Mouse (Mus musculus) embryo, embryonic 9.5 days (tissue): ENCODE measurements at regions not wholly inside any gene's neighbourhood (a gene's known extent, or its start where the extent isn't known, plus 50 kb on each side); places are given as distances from the start of the nearest gene placed in this dataset.

Experiments
- DNase-seq: peaks from one replicate; pipeline ENCODE4 v3.0.0-alpha.2; 2017; ENCODE audit errors: extremely low spot score

DNA sequence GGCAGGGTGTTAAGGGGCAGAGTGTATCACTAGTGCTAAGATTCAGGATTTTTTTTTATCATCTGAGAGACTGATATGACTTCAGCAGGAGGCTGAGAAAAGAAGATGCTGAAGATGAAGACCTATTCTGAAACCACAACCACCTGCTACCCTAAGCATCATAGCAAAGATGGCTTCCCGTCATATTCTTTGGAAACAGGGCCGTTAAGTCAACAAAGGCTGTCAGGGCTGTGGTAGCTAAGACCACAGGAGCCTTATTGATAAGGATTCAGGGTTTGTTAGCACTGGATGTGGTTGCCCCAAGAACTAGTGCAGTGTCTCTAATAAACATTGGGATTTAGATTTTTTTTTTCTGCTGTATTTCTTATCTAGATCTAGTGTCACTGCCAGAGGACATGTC lies 56.7 kb upstream of the Rasgrp1 start:
- no peak for DNase-seq

DNA sequence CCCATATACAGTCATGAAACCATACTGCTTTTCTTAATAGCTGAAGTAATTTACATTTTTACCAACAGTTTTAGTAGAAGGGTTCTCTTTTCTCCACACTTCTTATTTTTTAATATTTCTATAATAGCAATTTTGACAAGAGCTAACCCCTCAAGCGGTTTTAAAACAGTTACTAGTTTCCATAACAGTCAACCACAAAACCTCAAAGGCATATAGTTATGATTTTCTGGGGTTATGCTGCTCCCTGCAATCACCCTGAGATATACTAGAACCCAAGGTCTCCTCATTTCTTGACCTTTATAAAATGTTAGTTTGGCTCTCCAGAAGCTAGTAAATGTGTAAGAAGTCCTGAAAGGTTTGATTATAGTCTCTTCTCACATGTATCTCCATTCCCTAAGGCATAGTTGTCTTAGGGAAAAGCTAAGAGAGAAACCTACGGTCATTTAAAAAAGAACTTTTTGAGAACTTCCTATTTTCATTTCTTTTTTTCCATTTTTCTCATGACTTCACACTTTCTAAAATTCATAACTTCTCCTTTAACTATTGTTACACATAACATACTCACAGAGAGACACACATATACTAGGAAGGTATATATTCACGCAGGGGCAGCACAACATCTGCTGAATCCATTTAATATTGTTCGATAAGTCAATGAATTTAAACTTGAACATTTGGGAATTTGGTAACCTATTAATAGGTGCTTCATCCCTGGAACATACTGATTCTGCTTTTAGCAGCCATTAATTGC lies 60.8 kb upstream of the Rasgrp1 start:
- DNase-seq, result no peak

DNA sequence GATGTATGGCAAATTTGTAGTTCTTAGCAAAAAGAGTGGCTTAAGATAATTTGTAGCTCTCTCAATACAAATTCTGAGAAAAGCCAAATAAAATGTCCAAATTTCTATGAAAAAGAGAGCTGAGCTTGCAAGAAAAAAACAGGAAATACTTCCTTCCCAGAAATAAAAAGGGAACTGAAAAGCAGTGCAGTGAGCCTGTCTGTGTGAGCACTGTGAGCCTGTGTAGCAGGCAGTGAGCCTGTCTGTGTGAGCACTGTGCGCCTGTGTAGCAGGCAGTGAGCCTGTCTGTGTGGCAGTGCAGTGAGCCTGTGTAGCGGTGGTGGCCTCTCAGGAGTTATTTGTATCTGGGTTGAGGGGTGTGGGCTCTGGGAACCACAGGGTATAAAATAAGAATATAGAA lies 62.7 kb upstream of the Rasgrp1 start:
- DNase-seq, result no peak

DNA sequence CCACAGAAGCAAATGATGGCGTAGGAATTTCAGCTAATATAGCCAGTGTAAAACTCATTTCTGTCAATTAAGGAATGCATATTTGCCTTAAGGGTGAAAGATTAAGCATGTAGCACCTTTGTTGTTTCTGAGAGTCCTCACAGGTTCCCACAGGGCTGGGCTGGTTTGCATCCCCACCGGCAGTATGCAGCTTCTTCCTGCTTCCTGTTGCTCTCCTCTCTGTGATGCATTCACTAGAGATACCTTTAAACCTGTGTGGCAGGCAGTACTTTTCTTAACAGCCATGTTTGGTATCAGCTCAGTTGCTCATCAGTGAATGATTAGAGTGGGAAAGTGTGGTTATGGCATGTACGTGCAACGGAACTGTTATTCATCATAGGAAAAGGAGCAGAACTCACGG lies 65.4 kb upstream of the Rasgrp1 start:
- no peak for DNase-seq

DNA sequence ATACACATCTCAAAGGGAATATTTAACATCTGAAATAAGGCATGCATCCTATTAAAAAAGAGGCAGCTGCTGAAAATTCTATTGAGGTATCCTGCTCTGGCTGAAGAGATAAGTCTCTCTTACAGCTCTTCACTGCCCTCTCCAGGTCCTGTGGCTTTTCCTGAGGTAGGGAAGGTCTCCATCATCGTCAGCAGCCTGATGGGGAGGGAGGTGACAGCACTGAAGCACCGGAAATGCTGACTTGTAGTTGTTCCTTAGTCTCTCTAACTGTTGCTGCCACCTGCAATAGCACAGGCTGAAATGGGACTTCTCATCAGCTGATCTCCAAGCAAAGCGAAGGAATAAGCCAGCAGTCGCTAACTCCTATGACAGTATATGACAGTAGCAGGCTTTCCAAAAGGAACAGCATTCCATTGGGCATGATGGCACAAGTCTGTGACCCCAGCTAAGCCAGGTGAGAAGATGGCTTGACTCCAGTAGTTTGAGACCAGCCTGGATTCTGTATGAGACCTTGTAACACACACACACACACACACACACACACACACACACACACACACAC lies 69.3 kb upstream of the Rasgrp1 start:
- DNase-seq, result no peak

DNA sequence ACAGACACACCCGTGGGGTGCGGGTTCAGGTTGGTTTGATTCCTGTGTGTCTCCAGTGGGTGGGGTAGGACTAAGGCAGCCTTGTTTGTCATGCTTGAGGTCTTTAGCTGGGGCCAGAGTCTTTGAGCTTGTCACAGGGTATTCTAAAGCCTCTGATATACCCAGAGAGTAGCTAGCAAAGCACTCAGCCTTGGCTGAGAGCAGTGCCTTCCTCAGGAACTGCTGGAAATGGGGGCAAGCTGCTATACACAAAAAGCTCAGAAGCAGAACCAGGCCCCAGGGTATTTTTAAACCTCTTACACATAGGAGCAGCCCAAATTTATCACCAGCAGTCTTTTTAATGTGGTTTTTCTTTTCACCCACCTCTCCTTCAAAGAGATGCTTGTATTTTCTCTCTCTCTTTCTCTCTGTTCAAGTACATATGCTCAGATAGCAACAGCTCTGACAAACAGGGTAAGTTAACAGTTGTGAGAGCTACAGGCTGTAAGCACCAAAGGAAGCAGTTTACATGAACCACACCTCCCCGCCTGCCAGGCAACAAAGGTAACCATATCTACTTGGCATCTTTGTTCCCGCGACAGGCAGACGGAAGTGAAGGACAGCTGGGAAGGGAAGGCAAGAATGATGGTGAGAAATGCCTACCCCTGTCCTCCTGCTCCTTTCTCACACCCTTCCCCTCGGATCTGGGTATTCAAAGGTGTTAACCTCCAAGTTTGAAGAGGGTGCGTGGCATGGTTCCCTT lies 74.6 kb upstream of the Rasgrp1 start:
- DNase-seq, result no peak

DNA sequence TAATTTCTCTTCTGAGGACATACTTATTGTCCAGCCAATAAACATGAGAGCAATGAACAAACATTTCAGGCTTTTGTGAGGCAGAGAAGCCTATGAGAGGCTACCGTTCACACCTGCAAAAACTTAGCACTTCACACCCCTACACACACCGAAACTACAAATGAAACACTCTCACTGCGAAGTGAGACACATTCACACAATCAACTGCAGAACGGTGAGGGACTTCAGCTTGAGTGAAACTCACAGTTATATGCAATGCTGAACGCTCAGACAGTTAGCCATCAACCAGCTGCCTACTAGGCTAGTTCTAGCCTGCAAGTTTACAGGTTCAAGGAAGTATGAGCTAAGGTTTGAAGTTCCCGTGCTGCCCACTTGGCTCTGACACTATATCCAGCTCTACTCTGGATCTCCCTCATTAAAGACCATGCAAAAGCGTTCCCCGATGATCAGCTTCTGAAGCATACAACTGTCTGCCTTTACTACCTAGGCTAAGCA lies 75.4 kb upstream of the Rasgrp1 start:
- DNase-seq, result no peak

DNA sequence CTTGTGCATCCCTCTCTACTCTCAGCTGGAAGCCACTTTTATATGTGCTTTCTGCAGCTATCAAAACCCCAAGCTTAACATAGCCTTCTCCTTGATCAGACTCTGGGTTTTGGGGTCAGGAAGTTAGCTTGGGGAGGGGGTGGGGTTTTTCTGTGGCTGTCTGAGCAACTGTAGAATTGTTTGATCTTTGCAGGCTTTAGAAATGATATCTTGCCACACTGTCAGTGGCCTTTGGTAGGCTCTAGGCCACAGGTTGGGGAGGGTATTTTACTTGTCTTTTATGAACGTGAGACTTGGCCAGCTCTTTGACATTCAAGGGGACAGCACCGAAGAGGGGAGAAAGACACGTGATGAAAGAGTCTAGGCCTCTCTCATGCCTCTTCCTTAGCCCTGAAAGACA lies 75.9 kb upstream of the Rasgrp1 start:
- DNase-seq, result no peak

DNA sequence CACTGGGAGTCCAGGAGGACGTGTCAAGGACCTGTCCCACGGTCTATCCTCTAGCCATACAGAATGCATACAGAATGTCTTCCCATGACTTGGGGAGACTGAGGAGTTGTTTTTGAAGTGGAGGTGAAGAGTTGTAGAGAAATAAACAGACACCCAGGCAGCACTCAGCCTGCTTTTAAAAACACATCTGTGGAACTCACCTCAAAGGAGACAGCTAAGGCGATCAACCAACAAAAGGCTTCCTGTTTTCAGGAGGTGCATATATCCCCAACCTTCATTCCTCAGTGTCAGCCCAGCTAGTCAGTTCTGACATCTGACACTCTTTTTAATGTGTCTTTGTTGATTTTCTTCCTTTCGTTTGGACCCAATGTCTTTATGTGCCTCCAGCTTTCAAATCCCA lies 78.6 kb upstream of the Rasgrp1 start:
- no peak for DNase-seq

DNA sequence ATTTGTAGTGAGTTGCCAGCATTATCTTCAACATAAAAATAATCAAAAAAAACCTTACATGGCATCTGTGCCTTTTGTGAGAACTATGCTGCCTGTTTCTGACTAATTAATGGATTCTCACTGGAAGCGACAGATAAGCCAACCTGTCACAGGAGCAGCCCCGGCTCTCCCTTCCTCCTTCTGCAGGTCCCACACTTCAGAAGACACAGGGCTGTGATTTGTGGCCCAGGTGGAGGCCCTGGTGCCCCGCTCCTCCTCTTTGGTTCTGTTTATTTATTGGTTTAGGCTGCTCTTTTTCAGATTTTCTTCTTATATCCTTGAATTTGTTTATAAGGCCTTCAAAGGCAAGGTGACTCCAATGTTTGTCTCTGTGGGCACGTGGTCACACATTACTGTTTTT lies 80.0 kb upstream of the Rasgrp1 start:
- no peak for DNase-seq

DNA sequence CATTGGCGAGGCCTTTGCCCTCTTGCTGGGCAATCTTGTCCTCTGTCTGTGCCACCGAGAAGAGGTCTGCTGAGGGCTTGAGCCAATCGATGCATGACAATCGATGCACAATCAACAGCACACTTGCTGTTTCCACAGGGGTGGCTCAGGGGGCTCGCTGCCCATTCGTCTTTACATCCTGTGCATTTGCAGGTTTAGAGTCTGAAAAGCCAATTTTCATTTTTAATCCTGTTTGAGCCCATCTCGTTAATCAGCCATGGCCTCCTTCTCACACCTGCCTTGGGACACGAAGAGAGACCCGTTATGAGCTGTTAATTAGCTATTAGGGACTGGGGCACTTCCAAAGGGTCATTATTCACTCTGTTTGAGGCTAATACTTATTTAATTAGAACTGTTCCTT lies 86.4 kb upstream of the Rasgrp1 start:
- DNase-seq, result no peak

DNA sequence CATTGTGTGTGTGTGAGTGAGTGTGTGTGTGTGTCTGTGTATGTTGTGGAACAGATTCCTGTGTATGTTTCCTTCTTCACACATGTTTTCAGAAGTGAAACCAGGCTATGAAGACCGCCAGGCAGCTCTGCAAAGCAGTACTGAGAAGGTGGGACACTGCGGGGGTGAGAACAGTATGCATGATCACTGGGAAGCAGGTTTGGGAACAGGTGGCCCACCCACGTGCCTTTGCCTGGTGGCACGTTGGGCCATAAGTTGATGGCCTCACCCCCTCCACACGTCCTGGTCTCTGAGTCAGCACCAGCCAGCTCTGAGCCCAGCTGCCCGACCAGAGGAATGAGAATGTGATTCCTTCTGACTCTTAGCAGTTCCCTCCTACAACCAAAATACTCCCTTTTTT lies 89.2 kb upstream of the Rasgrp1 start:
- no peak for DNase-seq

DNA sequence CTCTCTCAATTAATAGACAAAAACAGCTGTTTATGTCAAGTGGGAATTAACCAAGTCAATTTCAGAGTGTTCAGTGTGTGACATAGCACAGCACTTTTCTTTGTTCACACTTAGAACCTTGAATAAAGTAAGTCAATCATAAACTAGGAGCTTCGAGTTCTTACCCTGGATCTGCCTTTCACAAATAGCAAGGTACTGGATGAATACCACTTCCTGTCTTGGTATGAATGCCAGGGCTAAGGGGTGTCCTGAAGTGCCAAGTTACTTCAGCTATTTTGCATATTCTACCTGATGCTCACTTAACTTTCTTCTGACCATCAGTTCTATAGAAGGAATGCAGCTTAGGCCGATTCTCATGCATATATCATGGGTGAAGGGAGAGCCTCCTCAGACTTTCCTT lies 90.1 kb upstream of the Rasgrp1 start:
- DNase-seq, result no peak

DNA sequence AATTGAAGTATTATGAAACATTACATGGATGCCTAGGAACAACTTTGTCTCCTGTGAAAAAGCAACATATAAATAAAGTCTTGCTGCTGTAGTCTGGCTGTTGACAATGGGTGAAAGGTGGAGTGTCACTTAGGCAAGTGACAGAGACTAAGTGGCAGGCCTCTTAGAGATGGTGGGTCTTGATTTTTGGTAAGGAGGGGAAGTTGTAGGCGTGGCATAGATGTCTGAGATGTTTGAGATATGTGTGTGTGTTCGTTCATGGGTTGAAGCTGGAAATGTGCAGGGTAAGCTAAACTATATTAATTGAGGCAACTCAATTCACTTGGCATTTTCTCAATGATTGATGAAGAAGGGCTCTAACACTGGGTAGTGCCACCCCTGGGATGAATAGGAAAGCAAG lies 90.7 kb upstream of the Rasgrp1 start:
- no peak for DNase-seq

DNA sequence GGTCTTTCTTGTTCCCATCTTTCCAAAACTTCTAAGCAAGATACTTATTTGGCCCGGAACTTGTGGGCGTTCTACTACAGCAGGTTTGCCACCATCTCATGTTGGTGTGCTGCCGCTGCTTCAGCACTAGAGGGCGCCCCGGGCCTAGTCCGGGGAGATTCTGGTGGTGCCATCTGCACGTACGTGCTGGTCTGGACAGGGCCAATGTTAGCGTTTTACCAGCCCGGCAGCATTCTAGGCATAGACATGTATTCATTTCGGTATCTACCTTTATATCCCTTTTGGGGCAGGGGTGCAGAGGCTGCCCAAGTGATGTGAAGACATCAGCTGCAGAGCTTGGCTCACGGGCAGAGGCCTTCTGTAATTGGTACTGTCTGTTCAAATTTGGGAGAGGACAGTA lies 95.3 kb upstream of the Rasgrp1 start:
- no peak for DNase-seq

DNA sequence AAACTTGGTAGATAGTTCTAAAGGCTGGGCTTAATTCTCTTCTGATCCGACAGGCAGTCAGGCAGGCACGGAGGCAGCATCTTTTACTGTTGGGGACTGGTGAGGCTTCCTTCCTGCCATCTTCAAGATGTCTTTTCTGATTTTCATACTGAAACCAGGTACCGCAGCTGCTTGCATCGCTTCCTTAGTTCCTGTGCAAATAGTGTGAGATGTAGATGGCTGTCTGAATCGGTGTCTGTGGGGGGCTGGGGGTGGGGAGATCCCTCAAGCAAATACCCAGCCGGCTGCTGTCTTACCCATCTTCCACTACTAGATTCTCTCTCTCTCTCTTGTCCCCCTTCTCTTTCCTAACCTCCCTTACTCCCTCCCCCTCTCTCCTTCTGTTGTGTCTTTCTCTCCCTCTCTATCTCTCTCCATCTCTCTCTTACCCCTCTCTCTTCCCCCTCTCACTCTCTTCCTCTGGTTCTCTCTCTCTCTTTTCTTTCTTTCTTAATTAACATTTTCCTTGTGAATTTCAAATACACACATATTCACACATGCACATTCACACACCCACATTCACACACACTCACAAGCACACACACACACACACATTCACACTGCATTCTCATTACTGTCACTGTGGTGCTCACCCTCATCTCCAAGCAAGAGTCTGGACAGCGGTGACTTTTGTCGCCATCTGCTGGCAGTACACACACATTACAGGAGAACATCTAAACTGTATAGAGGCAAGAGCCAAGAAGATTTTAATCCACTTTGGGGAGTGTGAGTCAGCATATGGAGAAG lies 96.0 kb upstream of the Rasgrp1 start:
- peak; percentile 64 for DNase-seq

DNA sequence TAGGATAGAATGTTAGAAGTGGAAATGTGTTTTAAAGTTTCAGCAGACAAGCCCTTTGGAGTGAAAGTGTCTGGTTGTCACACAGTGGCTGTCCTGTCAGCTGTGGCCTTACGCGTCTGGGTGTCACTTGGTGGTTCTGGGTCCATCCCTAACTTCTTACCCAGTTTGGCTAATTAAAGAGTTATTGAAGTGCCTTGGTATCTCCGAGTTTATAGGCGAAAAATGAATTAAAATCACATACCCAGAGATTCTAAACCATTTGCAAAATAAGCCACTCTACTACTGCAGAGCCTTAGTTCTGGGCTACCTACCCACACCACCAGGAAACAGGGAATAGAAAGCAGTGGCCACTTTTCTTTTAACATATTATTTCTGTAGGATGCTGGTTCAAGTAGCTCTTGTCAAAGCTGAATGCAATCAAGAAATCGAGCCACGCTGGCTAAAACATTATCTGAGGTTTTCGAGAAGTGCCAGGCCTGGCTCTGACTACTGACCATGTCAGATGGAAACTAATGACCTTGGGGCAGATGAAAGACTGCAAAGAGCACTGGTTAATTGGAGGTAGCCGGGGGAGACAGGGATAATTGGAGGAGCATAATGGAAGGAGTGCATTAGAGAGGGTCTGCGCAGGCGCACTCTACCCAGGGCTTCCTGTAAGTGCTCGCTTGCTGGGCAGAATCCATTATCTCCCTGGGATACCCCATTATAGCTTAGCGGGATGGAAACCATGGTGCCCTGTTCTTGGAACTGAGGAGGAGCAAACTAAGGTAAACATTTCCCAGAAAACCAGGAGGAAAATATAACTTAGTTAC lies 96.8 kb upstream of the Rasgrp1 start:
- DNase-seq, result no peak

DNA sequence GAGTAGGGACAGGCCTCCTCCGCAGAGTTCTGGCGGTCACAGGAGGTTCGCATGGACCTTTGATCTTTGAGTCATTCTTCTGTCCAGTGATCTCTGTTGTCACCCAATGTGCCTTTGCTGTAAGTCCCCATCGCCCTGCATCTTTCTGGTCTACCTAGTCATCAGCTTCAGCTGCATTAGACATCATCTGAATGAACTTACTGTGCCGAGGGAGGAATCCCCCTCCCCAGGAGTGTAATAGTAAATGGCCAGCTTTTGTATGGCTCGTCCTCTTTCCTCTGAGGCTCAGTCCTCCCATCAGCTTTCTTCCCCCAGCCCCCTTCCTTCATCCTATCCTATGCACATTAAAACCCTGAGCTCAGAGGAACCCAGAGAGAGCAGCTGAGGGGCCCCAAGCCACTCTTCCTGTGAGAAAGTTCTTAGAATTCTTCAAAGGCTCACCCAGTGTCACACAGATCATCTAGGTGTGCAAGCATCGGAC lies 98.0 kb upstream of the Rasgrp1 start:
- no peak for DNase-seq

DNA sequence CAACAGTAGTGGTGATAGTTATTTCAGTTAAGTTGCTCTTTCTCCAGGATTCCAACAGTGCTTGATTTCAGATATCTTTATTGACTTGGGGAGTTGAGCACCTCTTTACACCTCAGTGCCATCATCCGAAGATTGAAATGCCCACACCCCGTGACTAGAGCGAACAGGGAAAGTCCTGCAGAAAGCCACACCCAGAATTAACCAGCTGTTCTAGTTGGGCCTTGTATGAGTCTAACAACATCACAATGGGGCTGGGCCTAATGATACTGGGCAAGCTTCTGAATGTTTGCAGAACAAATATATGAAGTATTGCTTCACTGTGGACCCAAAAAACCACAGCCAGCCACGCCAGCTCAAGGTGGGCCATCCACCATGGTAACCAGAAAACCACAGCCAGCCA lies 100.1 kb upstream of the Rasgrp1 start:
- DNase-seq, result no peak

DNA sequence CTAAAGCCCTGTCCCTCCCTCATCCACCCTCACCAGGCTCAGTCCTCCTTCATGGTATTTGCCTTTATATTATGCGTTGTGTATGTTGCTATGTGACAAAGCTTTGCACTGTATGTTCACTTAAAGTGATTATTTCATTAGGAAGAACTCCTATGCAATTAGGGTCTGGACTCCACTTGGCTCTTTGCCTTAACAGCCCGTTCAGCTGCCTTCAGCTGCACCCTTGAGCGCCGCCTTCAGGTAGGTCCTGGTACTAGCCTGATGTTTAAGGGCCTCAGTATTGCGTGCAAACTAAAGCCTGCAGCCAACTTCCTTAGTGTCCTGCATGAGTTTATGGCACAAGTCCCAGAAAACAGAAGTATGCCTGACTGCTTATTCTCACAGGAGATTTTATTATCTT lies 101.9 kb upstream of the Rasgrp1 start:
- peak; percentile 8 for DNase-seq

DNA sequence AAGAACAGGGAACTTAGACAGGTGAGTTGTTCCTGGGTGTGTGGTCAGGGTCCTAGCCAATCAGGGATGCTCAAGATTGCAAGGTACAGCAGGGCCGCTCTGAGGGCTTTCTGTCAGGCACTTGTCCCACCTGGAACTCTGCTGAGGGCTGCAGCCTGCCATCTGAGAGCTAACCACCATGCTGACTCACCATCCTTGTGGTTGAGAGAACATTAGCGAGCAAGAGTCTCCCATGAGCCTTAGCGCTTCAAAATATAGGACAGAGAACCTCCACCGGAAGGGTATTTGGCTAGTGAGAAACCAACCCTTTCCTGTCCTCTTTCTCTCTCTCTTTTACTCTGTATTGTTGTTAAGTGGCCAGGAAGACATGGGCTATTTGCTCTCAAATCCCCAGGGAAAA lies 104.1 kb upstream of the Rasgrp1 start:
- DNase-seq, result no peak
